Mouse (Mus musculus) midbrain, embryonic 11.5 days (tissue): Measurements from ENCODE around the gene Urod. TPM values are rescaled to one million over a fixed set of nuclear protein-coding genes. Genes with fewer than 3 reads are reported as not detected.

Experiments
- ATAC-seq: fragments of 200-750 bp; cut with Nextera tagmentation; 2 replicates; pipeline ENCODE4 v1.8.0; 2017; ENCODE audit warnings: moderate TSS enrichment, moderate library complexity; ENCODE audit not compliant: low FRiP score
- DNase-seq: peaks from one replicate; pipeline ENCODE4 v3.0.0; 2015; ENCODE audit warnings: low spot score; ENCODE audit errors: missing footprints
- H3K27ac ChIP-seq: fragments of 300-500 bp; sonication (generic); 2 replicates; pipeline ENCODE4 v1.5.1; 2014; ENCODE audit warnings: low read depth, low read length
- H3K27me3 ChIP-seq: fragments of 300-500 bp; sonication (generic); 2 replicates; pipeline ENCODE4 v1.6.1; 2014; ENCODE audit warnings: mild to moderate bottlenecking, low read length, moderate library complexity, mixed read lengths; ENCODE audit not compliant: control insufficient read depth, insufficient read depth
- H3K36me3 ChIP-seq: fragments of 300-500 bp; sonication (generic); 2 replicates; pipeline ENCODE4 v1.6.1; 2014; ENCODE audit warnings: mild to moderate bottlenecking, low read length, moderate library complexity, mixed read lengths; ENCODE audit not compliant: control insufficient read depth, insufficient read depth
- H3K4me1 ChIP-seq: fragments of 300-500 bp; sonication (generic); 2 replicates; pipeline ENCODE4 v1.6.1; 2014; ENCODE audit warnings: low read length; ENCODE audit not compliant: control insufficient read depth, insufficient read depth
- H3K4me2 ChIP-seq: fragments of 300-500 bp; sonication (generic); 2 replicates; pipeline ENCODE4 v1.6.1; 2014; ENCODE audit warnings: mild to moderate bottlenecking, moderate library complexity
- H3K4me3 ChIP-seq: fragments of 300-500 bp; sonication (generic); 2 replicates; pipeline ENCODE4 v1.5.1; 2014; ENCODE audit warnings: low read depth, low read length
- H3K9ac ChIP-seq: fragments of 300-500 bp; sonication (generic); 2 replicates; pipeline ENCODE4 v1.6.1; 2014; ENCODE audit warnings: low read length
- H3K9me3 ChIP-seq: fragments of 300-500 bp; sonication (generic); 2 replicates; pipeline ENCODE4 v1.6.1; 2016; ENCODE audit warnings: low read length; ENCODE audit not compliant: control insufficient read depth
- WGBS: fragments of 180-500 bp; shearing (Covaris S2); extraction: QIAGEN DNeasy Blood & Tissue Kit; methylation state at CpG from one replicate; pipeline ENCODE4 v1.1.7; 2014; 5-methylcytosine and 5-hydroxymethylcytosine counted together
- polyA plus RNA-seq: library from polyadenylated mRNA; unstranded; fragments of >200 nt; fragmentation: Nextera tagmentation; extraction: Ambion mirVana; gene quantifications from 2 replicates; pipeline ENCODE4 v1.2.1, GENCODE M21; 2014

Urod gene
- 85.2 and 95.6 TPM in 2 replicates for polyA plus RNA-seq

GRCm38 (mm10) chr4:116993672-116994621 lies at the start of gene Urod:
Gene Urod, minus strand, starts transcription at chr4:116994413.
- H3K4me3 ChIP-seq, result peak within 1 kb of the TSS; percentile 90
- peak; percentile 91 for ATAC-seq
- WGBS, result 2% methylated on average over 38 of the region's 38 CpGs

GRCm38 (mm10) chr4:117041283-117041721 lies 47.1 kb upstream of the Urod start:
- no peaks in the 10 kb centered on the region for H3K27me3 ChIP-seq

More at GRCm38 (mm10) chr4:116993672-116994621, at the start of gene Urod:
- Histone ChIP-seq H3K9me3 (no peaks in the 10 kb centered on the region), H3K4me1 (peaks cover 19% of the 10 kb centered on the region), H3K4me2 (peak within 1 kb of the TSS; percentile 99), H3K36me3 (no peaks in the 10 kb centered on the region; the same call in 1 of the 2 replicates), H3K27me3 (no peaks in the 10 kb centered on the region), H3K9ac (peak within 1 kb of the TSS; percentile 76), H3K27ac (peak within 1 kb of the TSS; percentile 57)
- DNase-seq, result peak; percentile 99

GRCm38 (mm10) chr4:117040791-117041190 lies 46.6 kb upstream of the Urod start:
- Histone ChIP-seq H3K27me3 (no peaks in the 10 kb centered on the region), H3K9me3 (no peaks in the 10 kb centered on the region), H3K36me3 (no peaks in the 10 kb centered on the region), H3K4me2 (no peak overlapping the region), H3K27ac (peak overlapping the region; percentile 5; the same call in 1 of the 2 replicates), H3K4me1 (0 out of 2 replicates have a peak, but pooled peaks cover 5% of the 10 kb centered on the region), H3K9ac (no peak overlapping the region), H3K4me3 (no peak overlapping the region)
- DNase-seq (no peak), ATAC-seq (no peak)
- WGBS, result 63% methylated on average over 1 of the region's 1 CpGs

More at GRCm38 (mm10) chr4:117041283-117041721, 47.1 kb upstream of the Urod start:
- no peaks in the 10 kb centered on the region for H3K36me3 ChIP-seq
- 0 out of 2 replicates have a peak, but pooled peaks cover 5% of the 10 kb centered on the region for H3K4me1 ChIP-seq
- no peak overlapping the region for H3K4me3 ChIP-seq
- 69% methylated on average over 4 of the region's 4 CpGs for WGBS
- DNase-seq (peak; percentile 80), ATAC-seq (no peak)
- H3K27ac ChIP-seq, result peak overlapping the region; percentile 37; the same call in 1 of the 2 replicates
- H3K4me2 ChIP-seq, result no peak overlapping the region
- no peaks in the 10 kb centered on the region for H3K9me3 ChIP-seq
- H3K9ac ChIP-seq, result no peak overlapping the region

DNA sequence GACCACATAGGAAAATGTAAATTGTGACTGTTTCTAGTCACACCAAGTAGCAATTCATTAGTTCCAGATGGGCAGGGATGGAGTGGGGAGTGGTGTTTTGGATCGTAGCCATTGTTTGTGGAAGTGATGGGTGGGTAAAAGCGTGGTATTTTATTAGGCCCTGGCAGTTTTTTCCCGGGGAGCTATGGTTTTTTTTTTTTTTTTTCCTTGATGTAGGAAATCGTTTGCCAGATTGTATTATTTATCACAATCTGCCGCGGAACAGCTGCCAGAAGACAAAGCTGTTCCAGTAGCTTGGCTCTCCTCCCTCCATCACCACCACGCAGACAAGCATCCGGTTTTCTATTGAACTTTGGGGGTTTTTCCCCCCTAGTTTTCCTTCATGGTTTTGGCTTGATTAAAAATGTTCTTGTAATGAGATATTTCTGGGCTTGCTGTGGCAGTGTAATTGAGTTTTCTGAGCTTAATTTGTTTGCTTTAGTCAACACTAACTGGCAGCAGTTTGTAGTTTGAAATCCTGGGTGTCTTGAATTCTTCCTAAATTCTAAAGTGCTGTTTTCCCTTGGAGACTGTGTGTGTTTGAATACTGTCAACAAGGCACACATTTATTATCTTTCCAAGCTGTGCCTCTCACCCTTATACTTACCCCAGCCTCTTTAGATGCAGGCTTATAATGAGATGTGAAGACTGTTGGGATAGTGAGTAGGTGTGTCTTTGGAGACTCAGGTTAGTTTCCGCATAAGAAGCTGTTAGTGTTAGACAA lies 45.9 kb upstream of the Urod start:
- Histone ChIP-seq H3K9me3 (no peaks in the 10 kb centered on the region), H3K4me3 (no peak overlapping the region), H3K4me1 (0 out of 2 replicates have a peak, but pooled peaks cover 5% of the 10 kb centered on the region), H3K4me2 (no peak overlapping the region), H3K9ac (no peak overlapping the region), H3K27ac (peak overlapping the region; percentile 15; the same call in 1 of the 2 replicates), H3K27me3 (no peaks in the 10 kb centered on the region), H3K36me3 (no peaks in the 10 kb centered on the region)
- ATAC-seq (no peak), DNase-seq (no peak)
- whole genome bisulfite sequencing, result 58% methylated on average over 9 of the region's 9 CpGs

DNA sequence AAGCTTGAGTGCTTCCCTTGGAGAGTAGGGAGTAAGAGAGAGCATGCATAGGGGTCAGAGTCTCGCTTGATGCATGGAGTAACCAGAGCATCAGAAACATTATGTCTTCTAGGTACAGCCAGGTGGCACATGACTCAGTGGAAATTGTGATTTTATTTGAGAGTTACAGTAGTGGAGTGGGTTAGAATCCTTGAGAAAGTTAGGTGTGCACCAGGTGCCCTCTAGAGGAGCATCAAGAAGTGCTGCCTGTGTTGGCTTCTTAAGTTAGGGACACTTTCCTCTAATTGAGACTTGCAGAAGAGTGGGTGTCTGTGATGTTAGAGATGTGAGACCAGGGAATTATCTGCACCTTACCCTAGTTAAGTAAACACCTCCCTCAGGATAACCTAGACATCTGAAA lies 36.9 kb upstream of the Urod start:
- no peak for ATAC-seq

DNA sequence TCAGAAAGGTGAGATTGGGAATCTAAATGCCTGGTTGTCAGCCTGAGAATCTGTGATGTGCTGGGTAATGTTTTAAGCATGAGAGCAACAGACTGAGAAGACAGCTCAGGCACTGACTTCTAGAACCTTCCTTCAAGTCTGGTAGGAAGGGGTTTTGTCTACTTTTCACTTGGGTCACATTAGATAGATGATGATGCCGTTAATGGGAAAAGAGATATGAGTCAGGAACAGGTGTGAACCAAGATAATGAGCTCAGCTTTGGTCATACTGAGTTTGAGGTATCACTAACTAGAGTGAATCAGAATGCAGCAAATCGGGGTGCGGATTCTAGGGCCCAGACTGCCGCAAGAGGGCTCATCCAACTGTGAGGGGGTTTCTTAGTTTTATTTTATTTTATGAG lies 29.3 kb upstream of the Urod start:
- peaks cover 6% of the 10 kb centered on the region; the same call in 1 of the 2 replicates for H3K4me1 ChIP-seq
- no peak for ATAC-seq
- peak; percentile 26 for DNase-seq
- no peak overlapping the region for H3K4me3 ChIP-seq
- H3K4me2 ChIP-seq, result no peak overlapping the region
- no peak overlapping the region for H3K27ac ChIP-seq
- H3K9ac ChIP-seq, result no peak overlapping the region
- 97% methylated on average over 4 of the region's 4 CpGs for WGBS
- no peaks in the 10 kb centered on the region for H3K27me3 ChIP-seq
- H3K36me3 ChIP-seq, result peaks cover 5% of the 10 kb centered on the region
- H3K9me3 ChIP-seq, result no peaks in the 10 kb centered on the region

More for the DNA sequence above, 36.9 kb upstream of the Urod start:
- Histone ChIP-seq H3K9ac (no peak overlapping the region), H3K36me3 (no peaks in the 10 kb centered on the region), H3K4me3 (no peak overlapping the region), H3K27me3 (no peaks in the 10 kb centered on the region), H3K4me2 (no peak overlapping the region), H3K9me3 (no peaks in the 10 kb centered on the region), H3K27ac (no peak overlapping the region), H3K4me1 (no peaks in the 10 kb centered on the region)
- 93% methylated on average over 1 of the region's 1 CpGs for WGBS
- no peak for DNase-seq

DNA sequence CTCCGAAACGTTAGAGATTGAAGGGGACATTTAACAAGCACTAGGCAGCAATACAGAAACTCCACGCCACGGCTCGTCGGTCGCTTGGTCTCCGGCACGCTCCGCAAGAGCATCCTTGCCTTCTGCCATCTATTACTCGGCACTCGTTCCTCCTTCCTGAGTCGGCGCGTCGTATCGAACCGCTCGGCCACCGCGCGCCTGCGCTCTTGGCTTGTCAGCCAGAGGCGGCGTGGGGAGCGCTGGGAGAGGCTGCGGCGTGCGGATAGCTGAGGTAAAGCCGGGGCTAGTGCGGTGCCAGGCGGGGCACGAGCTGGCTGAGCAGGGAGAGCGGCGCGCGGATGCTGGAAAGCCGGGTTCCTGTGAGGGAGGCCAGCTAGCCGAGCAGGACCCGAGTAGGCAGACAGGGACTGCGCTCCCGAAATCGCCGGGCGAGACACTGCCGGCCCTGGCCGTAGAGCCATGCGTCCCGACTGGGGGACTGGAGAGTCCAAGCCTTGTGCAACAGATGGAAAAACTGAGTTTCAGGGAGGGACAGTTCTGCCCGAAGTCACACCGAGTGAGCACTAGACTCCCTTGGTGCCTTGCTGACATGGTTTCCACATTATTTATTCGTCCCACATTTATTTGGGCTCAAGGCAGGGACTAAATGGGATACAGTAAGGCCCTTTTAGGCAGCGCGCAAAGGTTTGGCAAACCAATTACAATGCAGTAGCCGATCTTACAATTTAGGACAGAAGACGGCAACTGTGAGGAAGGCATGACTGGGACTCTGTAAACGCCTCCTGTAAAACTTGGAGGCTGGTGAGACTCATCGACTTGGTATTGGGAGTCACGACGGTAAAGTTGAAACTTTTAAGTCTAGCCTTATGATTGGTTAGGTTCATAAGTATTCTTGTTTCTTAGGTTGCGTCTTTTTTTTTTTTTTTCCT lies 25.3 kb upstream of the Urod start, which contains the start of gene Eif2b3:
TSS of gene Eif2b3 (plus strand) at position 197 of the 929 bp plus-strand sequence.
- ATAC-seq, result peak; percentile 95
- no peaks in the 10 kb centered on the region; the same call in 1 of the 2 replicates for H3K27me3 ChIP-seq
- H3K36me3 ChIP-seq, result peaks cover 5% of the 10 kb centered on the region
- peaks cover 6% of the 10 kb centered on the region; the same call in 1 of the 2 replicates for H3K4me1 ChIP-seq
- no peaks in the 10 kb centered on the region for H3K9me3 ChIP-seq
- 1% methylated on average over 61 of the region's 61 CpGs for WGBS
- H3K9ac ChIP-seq, result peak within 1 kb of the TSS; percentile 82
- H3K4me2 ChIP-seq, result peak within 1 kb of the TSS; percentile 70
- H3K4me3 ChIP-seq, result peak within 1 kb of the TSS; percentile 87
- DNase-seq, result peak; percentile 98
- peak within 1 kb of the TSS; percentile 30; the same call in 1 of the 2 replicates for H3K27ac ChIP-seq

GRCm38 (mm10) chr4:117018327-117018726 lies 24.1 kb upstream of the Urod start:
- Histone ChIP-seq H3K9me3 (no peaks in the 10 kb centered on the region), H3K27me3 (no peaks in the 10 kb centered on the region; the same call in 1 of the 2 replicates), H3K4me2 (no peak overlapping the region), H3K4me1 (peaks cover 6% of the 10 kb centered on the region; the same call in 1 of the 2 replicates), H3K36me3 (peaks cover 3% of the 10 kb centered on the region), H3K4me3 (no peak overlapping the region), H3K27ac (no peak overlapping the region), H3K9ac (no peak overlapping the region)
- WGBS, result 82% methylated on average over 7 of the region's 7 CpGs
- ATAC-seq (no peak), DNase-seq (peak; percentile 72)
